Mouse (Mus musculus) heart, embryonic 14.5 days (tissue): ENCODE results near the gene Paqr8. TPM values are rescaled to one million over a fixed set of nuclear protein-coding genes. Genes with fewer than 3 reads are reported as not detected.
"Not testable (repeated sequence)": the region's sequence is repeated elsewhere in the genome, so short reads cannot be mapped to it uniquely, and the experiment has no call there.

Source experiments
- ATAC-seq: fragments of 200-750 bp; cut with Nextera tagmentation; 2 replicates; pipeline ENCODE4 v1.8.0; 2017; ENCODE audit warnings: low read depth, moderate TSS enrichment; ENCODE audit not compliant: insufficient number of reproducible peaks, insufficient read depth, low FRiP score
- H3K27ac ChIP-seq, 2 experiments: fragments of 200-500 bp in 1 of 2; fragments of 300-500 bp in 1 of 2; sonication (generic) in 1 of 2; replicated peaks in 1 of 2; 2 replicates each; pipeline ENCODE4 v1.5.1; 2012 to 2014; ENCODE audit warnings: low read depth in 2 of 2, low read length in 2 of 2, control low read depth in 1 of 2, mild to moderate bottlenecking in 1 of 2, mixed read lengths in 1 of 2; ENCODE audit not compliant: control insufficient read depth in 1 of 2, insufficient read depth in 1 of 2
- H3K27me3 ChIP-seq: fragments of 300-500 bp; sonication (generic); 2 replicates; pipeline ENCODE4 v1.6.1; 2014; ENCODE audit warnings: mild to moderate bottlenecking, low read length, control low read depth; ENCODE audit not compliant: control insufficient read depth, insufficient read depth
- H3K36me3 ChIP-seq: fragments of 300-500 bp; sonication (generic); 2 replicates; pipeline ENCODE4 v1.6.1; 2014; ENCODE audit warnings: mild to moderate bottlenecking, control low read depth, low read length, mixed read lengths; ENCODE audit not compliant: control insufficient read depth, insufficient read depth
- H3K4me1 ChIP-seq, 2 experiments: fragments of 200-500 bp in 1 of 2; fragments of 300-500 bp in 1 of 2; sonication (generic) in 1 of 2; 2 replicates each; pipeline ENCODE4 v1.6.1; 2012 to 2014; ENCODE audit warnings: low read length in 2 of 2, control low read depth in 1 of 2, mixed read lengths in 1 of 2; ENCODE audit not compliant: control insufficient read depth in 2 of 2, insufficient read depth in 2 of 2
- H3K4me2 ChIP-seq: fragments of 300-500 bp; sonication (generic); 2 replicates; pipeline ENCODE4 v1.6.1; 2014; ENCODE audit warnings: mild to moderate bottlenecking, low read length
- H3K4me3 ChIP-seq, 2 experiments: fragments of 200-500 bp in 1 of 2; fragments of 300-500 bp in 1 of 2; sonication (generic) in 1 of 2; 2 replicates each; pipeline ENCODE4 v1.5.1; 2012 to 2014; ENCODE audit warnings: low read length in 2 of 2, mild to moderate bottlenecking in 2 of 2, control low read depth in 1 of 2, low read depth in 1 of 2, moderate library complexity in 1 of 2; ENCODE audit not compliant: control insufficient read depth in 1 of 2, insufficient read depth in 1 of 2
- H3K9ac ChIP-seq: fragments of 300-500 bp; sonication (generic); 2 replicates; pipeline ENCODE4 v1.6.1; 2014; ENCODE audit warnings: mild to moderate bottlenecking, low read length
- H3K9me3 ChIP-seq: fragments of 300-500 bp; sonication (generic); 2 replicates; pipeline ENCODE4 v1.6.1; 2016; ENCODE audit warnings: low read length, control low read depth; ENCODE audit not compliant: control insufficient read depth
- WGBS: fragments of 180-500 bp; shearing (Covaris S2); extraction: QIAGEN DNeasy Blood & Tissue Kit; methylation state at CpG from one replicate; pipeline ENCODE4 v1.1.7; 2014; 5-methylcytosine and 5-hydroxymethylcytosine counted together
- polyA plus RNA-seq: library from polyadenylated mRNA; unstranded; fragments of >200 nt; fragmentation: Nextera tagmentation; extraction: Ambion mirVana; gene quantifications from 2 replicates; pipeline ENCODE4 v1.2.1, GENCODE M21; 2014

The Paqr8 gene
- polyA plus RNA-seq, 1 experiment from 2014 or later: 3.8 TPM

GRCm38 (mm10) chr1:20922612-20923399 lies 32.4 kb downstream of the Paqr8 start:
- Histone ChIP-seq H3K27ac (peak overlapping the region in 1 of 2 experiments; percentile 25; a peak in 2 of 4 replicates), H3K27me3 (no peaks in the 10 kb centered on the region), H3K4me3 (no peak overlapping the region), H3K4me1 (peaks cover 8 to 10% of the 10 kb centered on the region in 2 experiments), H3K36me3 (no peaks in the 10 kb centered on the region), H3K4me2 (peak overlapping the region; percentile 8), H3K9ac (no peak overlapping the region), H3K9me3 (no peaks in the 10 kb centered on the region)
- WGBS: 28% methylated on average over 11 of the region's 11 CpGs
- ATAC-seq: no peak

GRCm38 (mm10) chr1:20925324-20925723 lies 34.9 kb downstream of the Paqr8 start:
- not testable (repeated sequence) for ATAC-seq, H3K4me3 ChIP-seq, H3K4me2 ChIP-seq, H3K9ac ChIP-seq, H3K27me3 ChIP-seq, H3K36me3 ChIP-seq, H3K9me3 ChIP-seq, H3K27ac ChIP-seq
- peaks cover 8 to 10% of the 10 kb centered on the region in 2 experiments for H3K4me1 ChIP-seq
- 80% methylated on average over 7 of the region's 7 CpGs for WGBS

- no peak overlapping the region for H3K27ac ChIP-seq
- H3K4me1 ChIP-seq: peaks cover 8 to 10% of the 10 kb centered on the region in 2 experiments
- H3K9ac ChIP-seq: no peak overlapping the region
- no peak overlapping the region for H3K4me3 ChIP-seq
- no peaks in the 10 kb centered on the region for H3K27me3 ChIP-seq
- WGBS: 81% methylated on average over 4 of the region's 4 CpGs
- H3K36me3 ChIP-seq: no peaks in the 10 kb centered on the region
- no peak for ATAC-seq
- H3K9me3 ChIP-seq: no peaks in the 10 kb centered on the region
- H3K4me2 ChIP-seq: no peak overlapping the region
These were observed 35.5 kb downstream of the Paqr8 start for GRCm38 (mm10) chr1:20925926-20926325.

GRCm38 (mm10) chr1:20926376-20926775 lies 36.0 kb downstream of the Paqr8 start:
- H3K36me3 ChIP-seq: no peaks in the 10 kb centered on the region
- peaks cover 8 to 10% of the 10 kb centered on the region in 2 experiments for H3K4me1 ChIP-seq
- H3K27me3 ChIP-seq: no peaks in the 10 kb centered on the region
- no peak for ATAC-seq
- H3K4me3 ChIP-seq: no peak overlapping the region
- no peak overlapping the region for H3K27ac ChIP-seq
- no peaks in the 10 kb centered on the region for H3K9me3 ChIP-seq
- H3K4me2 ChIP-seq: no peak overlapping the region
- WGBS: 70% methylated on average over 4 of the region's 4 CpGs
- H3K9ac ChIP-seq: no peak overlapping the region

- Histone ChIP-seq H3K36me3 (no peaks in the 10 kb centered on the region), H3K4me2 (no peak overlapping the region), H3K27ac (no peak overlapping the region), H3K9ac (no peak overlapping the region), H3K27me3 (no peaks in the 10 kb centered on the region), H3K4me3 (no peak overlapping the region), H3K9me3 (no peaks in the 10 kb centered on the region), H3K4me1 (peaks cover 2% of the 10 kb centered on the region in 2 experiments; a peak in 1 of 4 replicates)
- 75% methylated on average over 4 of the region's 4 CpGs for WGBS
- ATAC-seq: no peak
These were observed 38.1 kb downstream of the Paqr8 start for GRCm38 (mm10) chr1:20928487-20928886.

- H3K4me2 ChIP-seq: no peak overlapping the region
- H3K27ac ChIP-seq: no peak overlapping the region
- no peaks in the 10 kb centered on the region for H3K36me3 ChIP-seq
- H3K9me3 ChIP-seq: no peaks in the 10 kb centered on the region
- H3K4me1 ChIP-seq: peaks cover 6 to 10% of the 10 kb centered on the region in 2 experiments; a peak in 2 of 4 replicates
- WGBS: 14% methylated on average over 7 of the region's 7 CpGs
- ATAC-seq: no peak
- H3K27me3 ChIP-seq: no peaks in the 10 kb centered on the region
- H3K9ac ChIP-seq: no peak overlapping the region
- no peak overlapping the region for H3K4me3 ChIP-seq
These were observed 43.1 kb downstream of the Paqr8 start for GRCm38 (mm10) chr1:20933457-20933856.

- WGBS: 53% methylated on average over 22 of the region's 22 CpGs
- no peak overlapping the region for H3K4me3 ChIP-seq
- H3K27ac ChIP-seq: peak overlapping the region in 1 of 2 experiments; percentile 1; a peak in 1 of 4 replicates
- H3K4me1 ChIP-seq: peaks cover 6 to 10% of the 10 kb centered on the region in 2 experiments; a peak in 2 of 4 replicates
- no peaks in the 10 kb centered on the region for H3K36me3 ChIP-seq
- H3K9ac ChIP-seq: no peak overlapping the region
- H3K9me3 ChIP-seq: no peaks in the 10 kb centered on the region
- H3K27me3 ChIP-seq: no peaks in the 10 kb centered on the region
- H3K4me2 ChIP-seq: peak overlapping the region; percentile 31; the same call in 1 of the 2 replicates
- peak; percentile 47; the same call in 1 of the 2 replicates for ATAC-seq
These were observed 44.7 kb downstream of the Paqr8 start for GRCm38 (mm10) chr1:20935106-20935505.
